Mouse (Mus musculus): ENCODE data around the gene Tbc1d15.

DNA sequence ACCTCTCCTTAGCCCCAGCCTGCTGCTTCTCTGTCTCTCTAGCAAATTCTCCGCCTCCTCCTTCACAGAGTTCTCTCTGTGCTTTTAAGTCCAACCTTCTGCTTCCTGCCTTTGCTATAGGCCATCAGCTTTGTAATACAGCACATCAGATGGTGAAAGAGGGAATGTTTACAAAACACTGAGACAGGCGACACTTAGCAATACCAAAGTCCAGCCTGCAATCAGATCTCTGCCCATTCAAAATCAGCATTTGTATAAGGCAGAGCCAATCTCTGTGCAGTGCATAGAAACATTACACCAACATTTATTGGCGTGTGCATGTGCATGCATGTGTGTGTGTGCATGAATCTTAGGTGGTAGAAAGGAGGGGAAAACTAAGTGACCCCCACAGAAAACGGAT lies 13.3 kb downstream of the Tbc1d15 start:
- no peak for TF ChIP-seq CTCF (IDR thresholded peaks at IDR 0.05; ENCODE audit: low read depth)
- no peak for TF ChIP-seq EP300 (IDR thresholded peaks at IDR 0.05; ENCODE audit: low read depth)

Data from heart, postnatal 0 days (tissue).